Mouse (Mus musculus) erythroblast, embryonic 14.5 days (primary cell): ENCODE results near the gene Clec16a. TPM values are rescaled to one million over a fixed set of nuclear protein-coding genes. Genes with fewer than 3 reads are reported as not detected.

Experiments used
- H3K27me3 ChIP-seq: 2 replicates; pipeline ENCODE4 v1.6.1; 2012; ENCODE audit warnings: inconsistent platforms; ENCODE audit not compliant: control insufficient read depth
- H3K36me3 ChIP-seq: 2 replicates; pipeline ENCODE4 v1.6.1; 2012; ENCODE audit warnings: mild to moderate bottlenecking, inconsistent platforms; ENCODE audit not compliant: control insufficient read depth
- H3K4me1 ChIP-seq: 2 replicates; pipeline ENCODE4 v1.6.1; 2012; ENCODE audit warnings: inconsistent platforms; ENCODE audit not compliant: control insufficient read depth
- H3K4me3 ChIP-seq: replicated peaks from 2 replicates; pipeline ENCODE3; 2012; ENCODE audit warnings: moderate library complexity, mild to moderate bottlenecking, inconsistent platforms
- H3K9me3 ChIP-seq: 2 replicates; pipeline ENCODE4 v1.6.1; 2012; ENCODE audit warnings: low read length, inconsistent platforms, mixed read lengths; ENCODE audit not compliant: control insufficient read depth
- GATA1 ChIP-seq: IDR thresholded peaks from 2 replicates; pipeline ENCODE4 v1.6.1; 2012; ENCODE audit warnings: low read length, inconsistent platforms, mixed read lengths
- TAL1 ChIP-seq: IDR thresholded peaks from 3 replicates; pipeline ENCODE4 v1.6.1; 2012; ENCODE audit warnings: low read length, inconsistent platforms, mixed read lengths
- polyA plus RNA-seq: library from polyadenylated mRNA; stranded (reverse); fragments of >175 nt; gene quantifications from 2 replicates; pipeline ENCODE4 v1.2.3, GENCODE M21; 2012

The Clec16a gene
- polyA plus RNA-seq, 1 experiment, result 0.99 TPM

- H3K4me1 ChIP-seq, result peaks cover 6% of the 10 kb centered on the region
- H3K36me3 ChIP-seq, result peaks cover 23% of the 10 kb centered on the region
- no peak overlapping the region for H3K4me3 ChIP-seq
- H3K9me3 ChIP-seq, result no peaks in the 10 kb centered on the region
- TF ChIP-seq TAL1, result no peak
- TF ChIP-seq GATA1, result no peak
- no peaks in the 10 kb centered on the region for H3K27me3 ChIP-seq
These were observed 83.8 kb downstream of the Clec16a start for GRCm38 (mm10) chr16:10628960-10629359.

- peaks cover 6% of the 10 kb centered on the region for H3K4me1 ChIP-seq
- H3K27me3 ChIP-seq, result no peaks in the 10 kb centered on the region
- H3K4me3 ChIP-seq, result no peak overlapping the region
- peaks cover 23% of the 10 kb centered on the region for H3K36me3 ChIP-seq
- TF ChIP-seq GATA1, result no peak
- no peak for TF ChIP-seq TAL1
- no peaks in the 10 kb centered on the region for H3K9me3 ChIP-seq
These were observed 84.2 kb downstream of the Clec16a start for GRCm38 (mm10) chr16:10629361-10629760.

- H3K9me3 ChIP-seq, result no peaks in the 10 kb centered on the region
- peaks cover 9% of the 10 kb centered on the region for H3K4me1 ChIP-seq
- TF ChIP-seq TAL1, result no peak
- TF ChIP-seq GATA1, result no peak
- no peaks in the 10 kb centered on the region for H3K27me3 ChIP-seq
- no peak overlapping the region for H3K4me3 ChIP-seq
- H3K36me3 ChIP-seq, result peaks cover 13% of the 10 kb centered on the region
These were observed 89.8 kb downstream of the Clec16a start for GRCm38 (mm10) chr16:10634940-10635339.

- TF ChIP-seq GATA1 (no peak), TAL1 (no peak)
- Histone ChIP-seq H3K36me3 (peaks cover 8% of the 10 kb centered on the region), H3K9me3 (no peaks in the 10 kb centered on the region), H3K27me3 (no peaks in the 10 kb centered on the region), H3K4me3 (no peak overlapping the region), H3K4me1 (peaks cover 11% of the 10 kb centered on the region)
These were observed 92.8 kb downstream of the Clec16a start for GRCm38 (mm10) chr16:10637898-10638297.

DNA sequence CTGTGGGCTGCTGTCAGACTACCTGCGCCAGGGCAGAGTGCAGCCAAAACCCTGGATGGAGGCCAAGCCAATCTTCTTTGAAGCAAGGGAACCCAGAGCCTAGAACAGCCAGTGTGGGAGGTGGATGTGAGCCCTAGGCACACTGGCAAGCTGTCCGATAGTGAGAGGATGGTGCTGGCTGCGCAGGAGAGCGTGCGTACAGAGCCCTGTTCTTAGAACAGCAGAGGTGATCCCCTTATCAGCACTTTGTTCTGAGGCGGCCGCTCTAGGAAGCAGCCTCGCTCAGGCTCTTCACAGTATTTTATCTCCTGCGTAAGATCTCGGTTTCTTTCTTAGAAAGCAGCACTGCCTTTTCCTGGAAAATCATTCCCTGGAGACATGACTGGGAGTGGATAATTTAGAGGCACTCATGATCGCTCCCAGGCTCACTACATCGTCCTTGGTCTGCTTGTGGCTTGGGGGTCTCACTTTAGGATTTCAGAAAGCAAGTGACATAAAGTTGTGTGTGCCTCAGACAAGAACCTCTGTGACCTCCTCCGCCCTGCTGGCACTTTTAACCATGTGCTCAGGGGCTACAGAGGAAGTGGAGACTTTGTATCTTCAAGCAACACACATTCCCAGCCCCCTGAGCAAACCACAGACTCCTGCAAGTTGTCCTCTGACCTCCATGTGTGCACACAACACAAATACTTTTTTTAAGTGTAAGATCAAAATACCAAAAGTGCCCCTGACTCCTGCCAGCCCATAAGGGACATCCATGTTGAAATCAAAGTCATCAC, 94.2 kb downstream of the Clec16a start:
- H3K27me3 ChIP-seq, result no peaks in the 10 kb centered on the region
- no peak overlapping the region for H3K4me3 ChIP-seq
- peaks cover 14% of the 10 kb centered on the region for H3K4me1 ChIP-seq
- no peaks in the 10 kb centered on the region for H3K9me3 ChIP-seq
- H3K36me3 ChIP-seq, result peaks cover 4% of the 10 kb centered on the region; the same call in 1 of the 2 replicates
- no peak for TF ChIP-seq GATA1
- no peak for TF ChIP-seq TAL1

GRCm38 (mm10) chr16:10640041-10640440, 94.9 kb downstream of the Clec16a start:
- H3K4me1 ChIP-seq, result peaks cover 14% of the 10 kb centered on the region
- H3K9me3 ChIP-seq, result no peaks in the 10 kb centered on the region
- TF ChIP-seq TAL1, result no peak
- H3K4me3 ChIP-seq, result no peak overlapping the region
- H3K27me3 ChIP-seq, result no peaks in the 10 kb centered on the region
- H3K36me3 ChIP-seq, result peaks cover 6% of the 10 kb centered on the region

- H3K4me1 ChIP-seq, result peaks cover 14% of the 10 kb centered on the region
- H3K9me3 ChIP-seq, result no peaks in the 10 kb centered on the region
- H3K4me3 ChIP-seq, result no peak overlapping the region
- no peaks in the 10 kb centered on the region for H3K27me3 ChIP-seq
- H3K36me3 ChIP-seq, result peaks cover 3% of the 10 kb centered on the region
- no peak for TF ChIP-seq TAL1
- no peak for TF ChIP-seq GATA1
These were observed 96.0 kb downstream of the Clec16a start for GRCm38 (mm10) chr16:10641146-10641545.

- Histone ChIP-seq H3K4me1 (peaks cover 14% of the 10 kb centered on the region), H3K36me3 (peaks cover 3% of the 10 kb centered on the region), H3K9me3 (no peaks in the 10 kb centered on the region), H3K4me3 (no peak overlapping the region), H3K27me3 (no peaks in the 10 kb centered on the region)
- TF ChIP-seq TAL1 (no peak), GATA1 (no peak)
These were observed 97.9 kb downstream of the Clec16a start for GRCm38 (mm10) chr16:10642857-10643633.

DNA sequence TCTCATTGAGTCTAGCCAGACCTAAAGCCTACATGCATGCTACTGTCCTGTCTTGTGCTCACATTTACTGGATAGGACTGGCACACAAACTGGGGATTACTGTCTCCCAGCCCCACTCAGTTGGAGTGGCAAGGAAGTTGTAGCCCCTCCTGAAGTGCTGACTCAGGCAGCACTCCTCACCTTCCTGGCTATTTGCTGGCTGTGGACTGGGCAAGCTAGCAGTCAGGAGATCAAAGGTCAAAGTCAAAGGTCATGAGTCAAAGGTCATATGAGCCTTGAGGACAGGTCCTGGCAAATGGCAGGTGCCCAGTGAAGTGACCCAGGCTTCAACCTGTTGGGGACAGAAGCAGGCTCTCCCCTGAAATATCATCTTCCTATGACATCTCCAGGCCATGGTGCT, 99.1 kb downstream of the Clec16a start:
- H3K4me1 ChIP-seq, result peaks cover 7% of the 10 kb centered on the region
- H3K36me3 ChIP-seq, result peaks cover 3% of the 10 kb centered on the region
- no peaks in the 10 kb centered on the region for H3K9me3 ChIP-seq
- H3K27me3 ChIP-seq, result no peaks in the 10 kb centered on the region
- H3K4me3 ChIP-seq, result no peak overlapping the region
- no peak for TF ChIP-seq TAL1
- TF ChIP-seq GATA1, result no peak
